Mouse (Mus musculus) kidney, adult 2 months (tissue): ENCODE measurements around the gene Pax9. TPM values are rescaled to one million over a fixed set of nuclear protein-coding genes. Genes with fewer than 3 reads are reported as not detected.
A peak's percentile ranks its signal among the peaks of the same experiment; 100 is the strongest.

Source experiments
- DNase-seq: peaks from one replicate; pipeline ENCODE4 v3.0.0; 2021
- H3K27ac ChIP-seq: fragments of 200-500 bp; 2 replicates; pipeline ENCODE4 v1.5.1; 2012; ENCODE audit warnings: low read depth, low read length, control low read depth, inconsistent platforms; ENCODE audit not compliant: insufficient read depth
- H3K27me3 ChIP-seq: fragments of 200-500 bp; replicated peaks from 2 replicates; pipeline ENCODE4 v1.6.1; 2012; ENCODE audit warnings: mild to moderate bottlenecking, moderate library complexity, low read length, inconsistent platforms; ENCODE audit not compliant: control insufficient read depth, insufficient read depth
- H3K36me3 ChIP-seq: fragments of 200-500 bp; 2 replicates; pipeline ENCODE4 v1.6.1; 2012; ENCODE audit warnings: mild to moderate bottlenecking, moderate library complexity, low read length, inconsistent platforms; ENCODE audit not compliant: control insufficient read depth, insufficient read depth
- H3K4me1 ChIP-seq: fragments of 200-500 bp; 2 replicates; pipeline ENCODE4 v1.6.1; 2011; ENCODE audit warnings: low read length; ENCODE audit not compliant: control insufficient read depth, insufficient read depth
- H3K4me3 ChIP-seq: fragments of 200-500 bp; 2 replicates; pipeline ENCODE4 v1.5.1; 2011; ENCODE audit warnings: mild to moderate bottlenecking, low read depth, low read length, control low read depth; ENCODE audit not compliant: insufficient read depth
- CTCF ChIP-seq: fragments of 200-500 bp; conservative IDR thresholded peaks from 2 replicates; pipeline ENCODE4 v1.5.1; 2011; ENCODE audit warnings: low read depth, mild to moderate bottlenecking, control low read depth, low read length, moderate library complexity, mixed read lengths; ENCODE audit not compliant: insufficient read depth, insufficient read length
- POLR2A ChIP-seq: fragments of 200-500 bp; IDR thresholded peaks from one replicate; pipeline ENCODE4 v1.6.1; 2011; ENCODE audit warnings: low read depth, low read length, control low read depth
- WGBS: fragments of 180-500 bp; shearing (Covaris S2); methylation state at CpG from one replicate; pipeline ENCODE4 v1.1.7; 2018; 5-methylcytosine and 5-hydroxymethylcytosine counted together
- polyA plus RNA-seq: library from polyadenylated mRNA; depleted of rRNA; stranded (reverse); fragments of >200 nt; gene quantifications from 2 replicates; pipeline ENCODE4 v1.2.3, GENCODE M21; 2012

Gene Pax9
- polyA plus RNA-seq, 1 experiment = not detected

DNA sequence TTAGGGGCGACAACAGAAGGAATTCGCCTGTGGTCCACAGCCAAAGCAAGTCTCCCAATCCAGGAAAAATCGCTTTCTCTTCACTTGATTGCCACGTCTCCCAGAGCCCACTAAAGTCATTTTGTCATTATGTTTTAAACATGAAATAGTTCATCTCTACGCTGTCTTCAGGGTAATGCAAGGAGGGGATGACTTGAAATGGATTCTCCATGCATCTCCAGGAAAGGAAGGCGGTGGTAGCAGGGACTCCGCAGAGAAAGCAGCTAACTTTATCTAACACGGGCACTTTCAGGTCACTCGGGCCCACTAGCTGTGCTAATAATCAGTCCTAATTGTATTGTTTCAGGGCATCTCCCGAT, 3.1 kb upstream of the Pax9 start:
- WGBS = 5% methylated on average over 10 of the region's 10 CpGs
- no peak for TF ChIP-seq CTCF
- TF ChIP-seq POLR2A = no peak
- no peak for DNase-seq
- Histone ChIP-seq H3K27ac (no peak overlapping the region), H3K36me3 (no peaks in the 10 kb centered on the region), H3K4me3 (no peak overlapping the region), H3K4me1 (no peaks in the 10 kb centered on the region), H3K27me3 (peaks cover 6% of the 10 kb centered on the region)

DNA sequence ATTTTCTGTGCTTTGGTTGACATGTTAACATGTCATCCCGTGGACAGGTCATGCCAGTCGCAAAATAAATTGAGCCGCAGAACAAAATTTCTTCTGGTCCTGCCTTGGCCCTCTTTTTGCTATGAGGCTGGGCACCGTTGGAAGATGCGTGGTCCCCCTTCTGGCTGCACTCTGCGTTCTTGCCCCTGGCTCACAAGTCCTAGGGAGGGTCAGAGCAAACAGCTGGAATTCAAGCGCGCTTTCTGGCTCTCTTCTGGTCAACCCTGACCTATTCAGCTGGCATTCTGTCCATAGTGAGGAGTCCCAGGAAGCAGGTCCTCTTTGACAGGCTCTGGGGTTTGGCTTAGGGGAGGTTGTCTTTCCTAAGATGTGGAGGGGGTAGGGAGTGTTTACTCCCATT, 2.6 kb upstream of the Pax9 start:
- Histone ChIP-seq H3K36me3 (no peaks in the 10 kb centered on the region), H3K4me3 (no peak overlapping the region), H3K4me1 (no peaks in the 10 kb centered on the region), H3K27me3 (peaks cover 6% of the 10 kb centered on the region), H3K27ac (no peak overlapping the region)
- no peak for DNase-seq
- WGBS = 5% methylated on average over 8 of the region's 8 CpGs
- TF ChIP-seq CTCF (no peak), POLR2A (no peak)

DNA sequence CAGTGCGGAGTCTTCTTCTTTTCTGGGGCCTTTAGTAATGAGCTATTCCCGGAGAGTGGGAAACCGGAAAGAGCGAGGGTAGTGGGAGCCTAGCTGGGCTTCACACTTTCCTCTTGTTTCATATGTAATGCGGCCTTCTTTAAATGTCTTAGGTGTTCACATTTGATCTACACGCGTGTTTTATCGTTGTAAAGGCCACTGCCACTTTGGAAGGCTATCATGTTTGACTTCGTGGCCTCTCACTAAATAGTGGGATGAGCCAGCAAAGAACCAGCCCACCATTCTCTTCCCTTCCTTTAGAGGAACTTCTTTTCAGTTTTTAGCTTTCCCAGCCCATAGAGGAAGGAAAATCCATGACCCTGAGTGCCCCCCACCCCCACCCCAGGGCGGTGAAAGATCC, 2.2 kb upstream of the Pax9 start:
- Histone ChIP-seq H3K4me1 (no peaks in the 10 kb centered on the region), H3K27ac (no peak overlapping the region), H3K4me3 (no peak overlapping the region), H3K36me3 (no peaks in the 10 kb centered on the region), H3K27me3 (peaks cover 6% of the 10 kb centered on the region)
- WGBS = 8% methylated on average over 10 of the region's 10 CpGs
- TF ChIP-seq POLR2A (no peak), CTCF (no peak)
- no peak for DNase-seq

DNA sequence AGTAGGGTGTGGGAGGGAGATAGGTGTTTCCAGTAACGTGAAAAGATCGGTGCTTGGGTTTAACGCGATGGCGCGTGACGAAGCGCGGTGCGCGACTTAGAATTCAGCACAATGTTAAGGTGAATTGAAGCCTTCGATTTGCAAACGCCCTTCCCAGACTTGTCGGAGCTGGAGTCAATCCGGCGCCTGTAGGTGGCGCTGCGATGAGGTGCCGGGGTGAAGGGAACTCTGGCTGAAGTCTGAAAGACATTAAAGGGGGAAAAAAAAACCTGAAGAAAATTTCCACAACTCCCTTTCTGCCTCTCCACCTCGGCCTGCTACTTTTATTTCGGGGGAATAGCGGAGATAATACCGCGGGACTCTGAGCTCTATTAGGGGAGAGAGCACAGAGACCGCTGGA, 1.8 kb upstream of the Pax9 start:
- 3% methylated on average over 25 of the region's 25 CpGs for WGBS
- Histone ChIP-seq H3K4me1 (no peaks in the 10 kb centered on the region), H3K27me3 (peaks cover 6% of the 10 kb centered on the region), H3K36me3 (no peaks in the 10 kb centered on the region), H3K27ac (no peak overlapping the region), H3K4me3 (no peak overlapping the region)
- TF ChIP-seq POLR2A (no peak), CTCF (peak; percentile 25; the same call in 1 of the 2 replicates)
- peak; percentile 15 for DNase-seq

DNA sequence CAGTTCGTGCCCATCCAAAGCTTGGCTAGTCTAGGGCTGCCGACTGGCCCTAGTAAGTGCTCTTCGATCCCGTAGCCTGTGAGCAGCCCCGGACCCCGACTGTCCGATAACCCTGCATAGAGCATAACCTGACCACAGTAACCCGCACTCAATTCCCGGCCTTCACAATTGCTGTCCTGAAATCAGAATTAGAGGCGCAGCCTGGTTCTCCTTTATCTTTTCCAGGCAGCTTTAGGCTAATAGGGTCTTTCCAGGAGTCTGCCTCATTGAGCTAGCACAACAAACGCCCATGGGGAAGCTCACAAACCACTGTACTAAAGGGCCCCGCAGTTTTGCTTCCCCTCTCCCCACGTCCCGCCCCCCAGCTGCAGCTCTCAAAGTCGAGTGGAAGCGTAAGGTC, 1.2 kb upstream of the Pax9 start:
- Histone ChIP-seq H3K27ac (no peak overlapping the region), H3K4me1 (no peaks in the 10 kb centered on the region), H3K4me3 (no peak overlapping the region), H3K27me3 (peaks cover 6% of the 10 kb centered on the region), H3K36me3 (no peaks in the 10 kb centered on the region)
- 5% methylated on average over 16 of the region's 16 CpGs for WGBS
- TF ChIP-seq CTCF (no peak), POLR2A (no peak)
- DNase-seq = no peak

DNA sequence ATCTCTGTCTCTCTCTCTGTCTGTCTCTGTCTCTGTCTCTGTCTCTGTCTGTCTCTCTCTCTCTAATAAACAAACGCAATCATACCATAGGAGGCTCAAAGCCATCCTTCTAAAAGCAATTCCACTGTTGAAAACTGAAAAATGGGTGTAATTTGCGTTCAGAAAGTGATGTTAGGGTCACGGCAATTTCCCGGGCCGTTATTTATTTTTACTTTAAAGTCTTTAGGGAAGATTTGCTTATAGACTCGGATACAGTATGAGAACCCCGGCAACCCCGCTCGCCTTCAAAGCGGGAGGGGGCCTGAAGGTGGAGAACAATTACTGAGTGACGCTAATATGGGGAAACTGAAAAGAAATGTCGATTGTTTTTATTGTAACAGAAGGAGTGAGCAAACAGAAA, 566 bp upstream of the Pax9 start:
- DNase-seq = no peak
- 6% methylated on average over 12 of the region's 12 CpGs for WGBS
- peaks cover 10% of the 10 kb centered on the region for H3K27me3 ChIP-seq
- TF ChIP-seq CTCF (no peak), POLR2A (no peak)
- no peak overlapping the region for H3K27ac ChIP-seq
- H3K4me1 ChIP-seq = 0 out of 2 replicates have a peak, but pooled peaks cover 5% of the 10 kb centered on the region
- H3K4me3 ChIP-seq = no peak overlapping the region
- no peaks in the 10 kb centered on the region for H3K36me3 ChIP-seq

DNA sequence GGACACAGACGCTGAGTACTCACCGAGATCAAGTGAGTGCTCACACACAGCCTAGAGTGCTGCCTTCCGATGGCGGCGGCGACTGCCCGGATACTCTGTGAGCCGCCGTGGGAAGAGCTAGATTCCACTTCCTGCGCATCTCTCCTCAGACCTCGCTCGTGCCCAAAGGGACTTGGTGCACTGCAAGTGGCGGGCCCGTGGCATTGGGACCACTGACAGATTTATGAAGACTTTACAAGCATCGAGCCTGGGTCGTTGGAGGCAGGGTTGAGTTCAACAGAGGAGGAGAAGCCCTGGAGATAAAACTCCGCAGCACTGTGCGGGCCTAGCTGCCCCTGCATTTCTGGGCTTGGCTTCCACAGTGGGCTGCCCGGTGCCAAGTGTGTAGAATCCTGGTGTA, 969 bp downstream of the Pax9 start:
- H3K4me3 ChIP-seq = no peak overlapping the region
- 10% methylated on average over 19 of the region's 19 CpGs for WGBS

More for the DNA sequence above, 969 bp downstream of the Pax9 start:
- H3K27me3 ChIP-seq = peaks cover 10% of the 10 kb centered on the region
- no peaks in the 10 kb centered on the region for H3K36me3 ChIP-seq
- TF ChIP-seq CTCF = no peak
- TF ChIP-seq POLR2A = no peak
- H3K4me1 ChIP-seq = 0 out of 2 replicates have a peak, but pooled peaks cover 10% of the 10 kb centered on the region
- H3K27ac ChIP-seq = no peak overlapping the region
- DNase-seq = no peak
